Mouse (Mus musculus): ENCODE measurements around the gene Slit1.

DNA sequence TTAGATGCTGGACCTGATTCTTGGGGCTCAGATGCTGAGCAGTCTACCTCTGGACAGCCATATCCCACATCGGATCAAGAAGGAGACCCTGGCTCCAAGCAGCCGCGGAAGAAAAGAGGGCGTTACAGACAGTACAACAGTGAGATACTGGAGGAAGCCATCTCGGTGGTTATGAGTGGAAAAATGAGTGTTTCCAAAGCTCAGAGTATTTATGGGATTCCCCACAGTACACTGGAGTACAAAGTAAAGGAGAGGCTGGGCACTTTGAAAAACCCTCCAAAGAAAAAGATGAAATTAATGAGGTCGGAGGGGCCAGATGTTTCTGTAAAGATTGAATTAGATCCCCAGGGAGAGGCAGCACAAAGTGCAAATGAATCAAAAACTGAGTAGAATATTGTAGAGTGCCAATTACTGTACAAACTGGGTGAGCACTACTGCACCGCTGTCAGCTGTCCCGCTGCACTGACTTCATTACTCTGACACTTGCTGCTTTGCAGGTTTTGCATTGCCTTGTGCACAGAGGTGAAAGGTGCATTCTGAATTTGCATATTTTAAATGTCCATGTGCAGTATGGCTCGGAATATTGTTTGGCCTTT is 184.5 kb downstream of the Slit1 start:
- TF ChIP-seq CTCF (IDR thresholded peaks at IDR 0.05; ENCODE audit: control insufficient read depth, insufficient read depth, low read length) (no peak), POLR2A (IDR thresholded peaks at IDR 0.05; ENCODE audit: borderline replicate concordance, control insufficient read depth, low read depth, low read length) (no peak)

Measured in bone marrow, adult 2 months (tissue).